Mouse (Mus musculus) G1E (cell line): ENCODE data around the gene Scd1.

ENCODE experiments used
- CTCF ChIP-seq: IDR thresholded peaks from 2 replicates; pipeline ENCODE4 v1.5.1; 2012; ENCODE audit warnings: low read depth, low read length, inconsistent platforms, mixed read lengths
- POLR2AphosphoS5 ChIP-seq: IDR thresholded peaks from 2 replicates; pipeline ENCODE4 v1.6.1; 2012; ENCODE audit warnings: low read depth, low read length, inconsistent platforms; ENCODE audit not compliant: insufficient replicate concordance

- no peak for TF ChIP-seq CTCF
- TF ChIP-seq POLR2AphosphoS5 = no peak
Measured at GRCm38 (mm10) chr19:44387746-44388474, 19.8 kb downstream of the Scd1 start.
